Mouse (Mus musculus): ENCODE measurements around the gene Fam151b. TPM values are rescaled to one million over a fixed set of nuclear protein-coding genes. Genes with fewer than 3 reads are reported as not detected.

The Fam151b gene
- polyA plus RNA-seq, 2 experiments from 2014 or later: not detected

DNA sequence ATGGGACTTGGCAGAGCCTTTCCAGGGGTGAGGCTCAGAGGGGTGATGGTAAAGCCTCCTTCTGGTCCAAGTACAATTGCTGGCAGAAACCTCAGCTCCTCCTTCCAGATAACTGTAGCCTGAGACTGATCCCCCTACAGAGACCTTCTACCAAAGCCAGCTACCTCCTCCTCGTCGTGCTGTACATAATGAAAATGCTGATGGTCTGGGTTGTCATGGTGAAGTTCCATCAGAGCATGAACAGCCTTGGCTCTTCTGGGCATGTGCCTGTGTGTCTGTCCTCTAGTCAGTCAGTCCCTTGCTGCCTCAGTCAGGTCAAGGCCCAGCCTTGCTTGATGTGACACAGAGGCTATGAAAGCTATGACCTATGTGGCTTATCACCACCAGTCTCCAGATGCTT, 73.3 kb downstream of the Fam151b start:
- ATAC-seq: no peak

DNA sequence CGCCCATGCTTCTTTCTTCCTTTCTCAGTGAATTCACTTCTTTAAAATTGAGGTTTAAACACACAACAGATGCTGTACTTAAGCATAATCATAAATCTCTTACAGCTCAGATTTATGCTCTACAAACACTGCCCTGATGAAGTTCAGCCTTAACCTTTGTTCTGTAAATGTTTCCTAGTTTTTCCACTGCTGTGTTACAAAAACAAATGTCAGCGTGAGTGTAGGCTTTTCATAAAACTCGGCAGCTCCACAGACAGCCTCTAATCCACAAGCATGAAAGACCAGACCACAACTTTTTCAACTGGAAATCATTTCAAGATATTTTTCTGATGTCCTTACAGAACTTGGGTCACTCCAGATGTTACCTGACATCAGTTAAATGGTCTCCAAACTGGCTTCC, 80.3 kb downstream of the Fam151b start:
- ATAC-seq: no peak

DNA sequence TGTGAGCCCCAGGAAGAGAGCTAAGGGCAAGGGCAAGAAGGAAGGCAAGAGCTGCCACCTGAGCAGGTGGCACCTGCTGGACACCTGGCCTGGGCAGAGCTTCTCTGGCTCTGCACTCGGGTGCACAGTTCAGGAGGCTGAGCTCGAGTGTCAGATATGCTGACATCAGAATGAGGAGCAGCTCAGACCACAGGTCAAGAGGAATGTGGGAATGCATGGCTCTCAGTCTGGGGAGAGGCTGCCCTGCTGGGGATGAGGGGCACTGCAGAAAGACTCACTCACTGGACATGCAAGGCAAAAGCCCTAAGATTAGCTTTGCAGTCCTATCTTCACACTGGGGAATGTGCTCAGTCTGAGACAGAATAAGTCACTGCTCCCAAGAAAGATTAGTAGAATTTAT, 81.8 kb downstream of the Fam151b start:
- ATAC-seq: no peak

Other genes with a start within 250 kb of the Fam151b start
- 10 to 100 TPM in 1 of 2 experiments, 1 to 10 TPM in 1; 5.0 to 12.5 TPM for gene Gm20379, start 178.0 kb downstream of the Fam151b start, polyA plus RNA-seq (2017; shearing (Covaris generic))
- gene Dhfr, start 129.3 kb downstream of the Fam151b start, polyA plus RNA-seq (2017; shearing (Covaris generic)): 1 to 10 TPM; 3.8 to 6.3 TPM
- 10 to 100 TPM; 38.0 to 38.5 TPM for gene Msh3, start 129.0 kb downstream of the Fam151b start, polyA plus RNA-seq (2017; shearing (Covaris generic))
- under 1 TPM in 1 of 2 experiments, not detected in 1; 0.15 TPM for gene Ankrd34b, start 58.1 kb downstream of the Fam151b start, polyA plus RNA-seq (2017; shearing (Covaris generic))
- 10 to 100 TPM in 1 of 2 experiments, 1 to 10 TPM in 1; 9.7 to 10.1 TPM for gene Zfyve16, start 46.9 kb upstream of the Fam151b start, polyA plus RNA-seq (2017; shearing (Covaris generic))
- gene Spz1, start 92.2 kb upstream of the Fam151b start, polyA plus RNA-seq (2017; shearing (Covaris generic)): not detected
- 10 to 100 TPM in 1 of 2 experiments, 1 to 10 TPM in 1; 9.2 to 10.6 TPM for gene Serinc5, start 127.1 kb upstream of the Fam151b start, polyA plus RNA-seq (2017; shearing (Covaris generic))

All from activated CD4-positive, CD25-positive, alpha-beta regulatory T cell, adult 4 months (primary cell).